Mouse (Mus musculus) right cerebral cortex, postnatal 4 days (tissue): Measurements from ENCODE around the gene Boll.
A peak's percentile ranks its signal among the peaks of the same experiment; 100 is the strongest.

ENCODE experiments used
- DNase-seq: peaks from one replicate; pipeline ENCODE4 v3.0.0-alpha.2; 2022

Boll gene

DNA sequence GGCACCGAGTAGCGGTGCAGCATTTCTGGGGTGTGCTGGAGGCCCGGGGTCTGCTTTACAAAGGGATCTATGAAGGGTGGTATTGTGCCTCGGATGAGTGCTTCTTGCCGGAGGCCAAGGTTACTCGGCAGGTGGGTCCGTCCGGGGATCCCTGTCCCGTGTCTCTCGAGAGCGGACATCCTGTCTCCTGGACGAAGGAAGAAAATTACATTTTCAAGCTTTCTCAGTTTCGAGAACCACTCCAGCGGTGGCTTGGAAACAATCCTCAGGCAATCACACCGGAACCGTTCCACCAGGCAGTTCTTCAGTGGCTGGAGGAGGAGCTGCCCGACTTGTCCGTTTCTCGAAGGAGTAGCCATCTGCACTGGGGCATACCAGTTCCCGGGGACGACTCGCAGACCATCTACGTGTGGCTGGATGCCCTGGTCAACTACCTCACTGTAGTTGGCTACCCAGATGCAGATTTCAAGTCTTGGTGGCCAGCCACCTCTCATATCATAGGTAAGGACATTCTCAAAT lies 125.6 kb downstream of the Boll start:
- DNase-seq: peak; percentile 23

GRCm38 (mm10) chr1:55236890-55237642 lies 126.2 kb downstream of the Boll start, which contains the start of gene Mars2:
Gene Mars2 (plus strand): TSS chr1:55237177.
- peak; percentile 97 for DNase-seq

GRCm38 (mm10) chr1:55236487-55236886 lies 126.8 kb downstream of the Boll start:
- no peak for DNase-seq

- DNase-seq: no peak
These were observed 128.3 kb downstream of the Boll start for GRCm38 (mm10) chr1:55234910-55235520.

GRCm38 (mm10) chr1:55228256-55228884 lies 134.9 kb downstream of the Boll start:
- no peak for DNase-seq

DNA sequence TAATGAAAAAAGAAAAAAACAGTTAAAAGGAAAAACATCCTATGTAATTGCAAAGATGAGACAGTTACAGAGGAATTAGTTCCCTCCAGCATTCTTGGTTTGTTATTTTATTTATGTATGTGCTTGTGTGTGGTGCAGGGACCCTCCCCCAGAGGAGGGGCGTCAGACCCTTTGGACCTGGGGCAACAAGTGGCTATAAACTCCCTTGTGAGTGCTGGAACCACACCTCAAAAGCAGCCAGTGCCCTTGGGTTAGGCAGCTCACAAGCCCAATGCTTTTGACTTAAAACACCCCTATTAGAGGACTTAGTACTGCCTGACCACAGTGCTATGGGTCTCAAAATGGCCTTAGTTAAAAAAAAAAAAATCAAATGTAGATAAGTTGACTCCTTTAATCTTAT lies 135.9 kb downstream of the Boll start:
- no peak for DNase-seq

DNA sequence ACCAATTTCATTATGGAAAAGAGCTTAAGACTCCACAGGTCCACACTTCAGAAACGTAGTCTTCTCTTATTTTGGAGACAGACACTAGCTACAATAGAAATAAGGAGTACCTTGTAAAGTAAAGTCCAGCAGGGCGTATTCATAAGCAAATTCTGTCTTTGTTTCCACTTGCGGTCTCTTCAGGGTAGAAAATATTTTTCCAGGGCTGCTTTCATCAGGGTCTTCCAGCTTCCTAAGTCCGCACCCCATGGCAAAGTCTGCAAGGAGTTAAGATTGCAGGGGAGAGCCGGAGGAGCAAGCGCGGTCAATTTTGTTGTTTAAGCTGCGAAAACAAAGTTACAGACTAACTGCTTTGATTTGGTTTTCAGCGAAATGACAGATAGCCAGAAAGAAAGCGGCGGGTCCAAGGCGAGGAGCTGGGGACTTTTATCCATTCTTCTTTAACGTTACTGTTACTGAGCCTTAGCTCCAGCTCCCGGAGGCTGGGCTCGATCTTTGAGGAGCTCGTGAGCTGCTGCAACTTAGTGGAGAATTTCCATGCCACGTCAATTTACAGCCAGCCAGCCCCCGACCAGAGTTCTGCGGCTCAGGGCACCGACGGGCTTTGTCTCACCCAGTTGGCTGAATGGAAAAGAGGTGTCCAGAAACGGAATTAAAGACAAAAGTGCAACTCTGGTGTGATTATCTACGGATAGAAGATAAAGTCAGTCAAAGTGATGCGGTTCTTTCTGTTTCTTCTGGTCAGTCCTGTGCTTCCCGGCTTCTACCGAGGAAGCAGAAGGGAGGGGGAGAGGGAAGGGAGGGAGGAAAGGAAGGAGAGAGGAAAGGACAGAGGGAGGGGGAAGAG lies 137.0 kb downstream of the Boll start, which contains the start of gene Rftn2:
TSS of gene Rftn2 (minus strand) at position 772 of the 847 bp plus-strand sequence.
- no peak for DNase-seq

DNA sequence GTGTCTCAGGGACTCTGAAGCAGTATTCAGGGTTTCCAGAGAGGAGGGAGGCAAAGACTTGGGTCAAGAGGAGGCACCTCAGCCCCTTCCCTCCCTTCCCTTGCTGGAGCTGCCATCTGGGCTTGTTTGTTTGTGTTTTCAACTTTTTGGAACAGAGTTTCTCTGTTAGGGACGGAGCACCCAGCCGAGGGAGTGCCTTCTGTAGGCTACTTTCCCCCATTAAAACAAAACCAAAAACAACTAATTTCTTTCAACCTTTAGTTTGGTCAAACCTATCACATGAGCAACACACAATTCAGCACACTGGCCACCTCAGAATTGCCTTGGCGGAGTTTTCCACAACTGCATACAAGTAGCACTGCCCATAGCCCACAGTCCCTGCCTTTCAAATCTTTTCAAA lies 137.9 kb downstream of the Boll start:
- no peak for DNase-seq

- DNase-seq: no peak
These were observed 139.2 kb downstream of the Boll start for GRCm38 (mm10) chr1:55224111-55224510.

GRCm38 (mm10) chr1:55223026-55223425 lies 140.2 kb downstream of the Boll start:
- no peak for DNase-seq

DNA sequence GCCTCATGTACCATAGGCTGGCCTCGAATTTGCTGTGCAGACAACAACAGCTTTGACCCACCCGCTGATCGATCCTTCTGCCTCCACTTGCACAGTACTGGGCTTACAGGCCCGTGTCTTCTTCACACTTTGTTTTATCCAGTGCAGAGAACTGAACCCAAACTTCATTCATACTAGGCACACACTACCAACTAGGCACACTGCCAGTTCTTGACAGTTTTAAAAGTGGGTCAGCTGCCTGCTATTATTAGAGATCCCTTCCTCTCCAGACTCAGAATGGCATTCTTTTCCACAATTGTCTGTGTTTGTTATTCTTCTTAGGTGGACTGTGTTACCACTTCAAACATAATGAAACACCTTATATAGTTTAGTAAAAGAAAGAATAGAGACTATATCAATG lies 141.9 kb downstream of the Boll start:
- no peak for DNase-seq

- DNase-seq: no peak
These were observed 146.1 kb downstream of the Boll start for GRCm38 (mm10) chr1:55217191-55217590.

DNA sequence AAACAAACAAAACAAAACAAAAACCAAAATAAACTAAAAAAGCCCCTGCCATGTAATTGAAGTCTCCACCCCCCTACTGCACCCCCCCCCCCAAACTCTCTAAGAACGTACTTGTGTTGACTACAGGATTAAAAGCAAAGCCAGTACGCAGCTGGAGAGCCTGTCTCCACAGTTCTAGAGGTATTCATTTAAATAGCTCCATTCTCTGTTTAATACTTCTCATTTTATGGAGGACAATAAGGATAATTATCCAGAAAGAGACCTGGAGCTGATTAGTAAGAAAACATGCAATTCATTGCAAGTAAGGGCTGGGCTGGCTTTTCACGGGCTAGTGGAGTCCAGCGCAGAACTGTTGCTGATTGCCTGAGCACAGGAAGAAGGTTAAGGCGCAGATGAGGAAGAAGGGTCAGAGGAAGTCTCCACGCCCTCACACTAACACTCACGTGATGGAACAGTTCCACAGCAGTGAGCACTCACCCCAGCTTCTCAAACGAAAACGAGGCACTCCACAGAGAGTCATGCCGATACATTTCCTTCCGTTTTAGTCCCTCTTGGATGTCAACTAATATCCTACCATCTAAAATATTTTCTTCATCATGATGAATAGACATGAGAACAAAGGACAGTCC lies 148.0 kb downstream of the Boll start:
- DNase-seq: no peak

DNA sequence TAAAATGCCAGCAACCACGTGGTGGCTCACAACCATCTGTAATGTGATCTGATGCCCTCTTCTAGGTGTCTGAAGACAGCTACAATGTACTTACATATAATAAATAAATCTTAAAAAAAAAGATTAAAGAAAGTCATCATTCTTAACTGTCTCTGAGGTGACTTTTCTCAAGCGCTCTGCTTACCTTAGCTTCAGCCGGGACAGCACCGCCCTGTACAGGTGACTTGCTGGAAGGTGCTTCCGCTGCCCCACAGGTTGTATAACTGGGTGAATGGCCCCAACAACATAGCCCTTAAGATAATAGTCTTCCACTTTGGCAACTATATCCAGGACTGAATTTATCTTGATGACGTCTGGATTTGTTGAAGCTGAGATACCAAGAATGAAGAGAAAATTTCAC lies 149.3 kb downstream of the Boll start:
- no peak for DNase-seq

GRCm38 (mm10) chr1:55213475-55213874 lies 149.8 kb downstream of the Boll start:
- DNase-seq: no peak

GRCm38 (mm10) chr1:55212771-55213170 lies 150.5 kb downstream of the Boll start:
- DNase-seq: no peak

- no peak for DNase-seq
These were observed 152.2 kb downstream of the Boll start for GRCm38 (mm10) chr1:55211081-55211480.

- DNase-seq: no peak
These were observed 152.9 kb downstream of the Boll start for GRCm38 (mm10) chr1:55210202-55210965.

DNA sequence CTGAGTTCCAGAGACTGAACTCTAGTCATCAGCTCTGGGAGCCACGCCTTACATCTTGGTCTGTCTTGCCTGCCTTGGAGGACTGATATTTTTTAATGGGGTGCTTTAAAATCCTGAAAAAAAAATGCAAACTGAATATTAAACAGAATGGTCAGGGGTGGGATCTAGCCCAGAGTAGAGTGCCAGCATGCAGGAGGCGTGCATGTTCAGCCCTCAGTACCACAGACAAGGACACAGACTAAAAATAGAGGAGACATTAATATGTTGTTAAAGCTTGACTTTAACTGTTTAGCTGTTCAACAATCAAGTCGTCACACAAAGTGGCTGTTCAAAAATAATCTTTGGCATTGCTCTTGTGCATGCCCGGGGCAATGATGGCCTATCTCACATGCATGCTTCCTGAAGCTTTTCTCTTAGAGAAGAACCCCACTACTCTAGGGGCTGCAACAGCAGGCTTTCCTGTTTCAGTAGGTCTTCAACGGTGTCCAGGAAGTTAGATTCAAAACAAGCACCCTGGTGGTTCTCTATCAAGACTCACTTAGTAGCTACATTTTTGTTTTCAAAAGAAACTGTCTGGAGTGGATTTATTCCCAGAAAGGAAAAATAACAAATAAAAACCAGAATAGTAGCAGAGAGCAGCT lies 154.6 kb downstream of the Boll start:
- DNase-seq: no peak

DNA sequence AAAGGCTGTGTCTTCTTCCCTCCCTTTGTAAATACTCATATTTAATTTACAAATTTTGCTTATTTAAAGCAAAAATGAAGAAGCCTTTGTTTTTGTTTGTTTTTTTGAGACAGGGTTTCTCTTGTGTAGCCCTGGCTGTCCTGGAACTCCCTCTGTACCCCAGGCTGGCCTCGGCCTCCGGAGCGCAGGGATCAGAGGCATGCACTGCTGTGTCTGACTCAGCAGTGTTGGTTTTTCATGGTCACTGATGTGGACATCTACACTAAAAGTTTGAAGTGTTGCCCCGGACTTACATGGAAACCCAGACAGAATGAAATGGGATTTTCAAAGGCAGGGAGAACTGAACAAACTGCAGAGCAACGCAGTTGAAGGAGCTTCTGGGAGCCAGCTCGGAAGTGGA lies 155.7 kb downstream of the Boll start:
- no peak for DNase-seq

GRCm38 (mm10) chr1:55205808-55206327 lies 157.4 kb downstream of the Boll start:
- DNase-seq: no peak
